Mouse (Mus musculus) neural tube, embryonic 14.5 days (tissue): Measurements from ENCODE around the gene Haao. TPM values are rescaled to one million over a fixed set of nuclear protein-coding genes. Genes with fewer than 3 reads are reported as not detected.

Source experiments
- ATAC-seq: fragments of 200-750 bp; cut with Nextera tagmentation; 2 replicates; pipeline ENCODE4 v1.8.0; 2017; ENCODE audit warnings: low read depth, mild to moderate bottlenecking, moderate TSS enrichment, moderate library complexity
- H3K27ac ChIP-seq: fragments of 300-500 bp; sonication (generic); 2 replicates; pipeline ENCODE4 v1.5.1; 2014; ENCODE audit warnings: low read depth, mild to moderate bottlenecking, control low read depth, low read length, moderate library complexity, mixed read lengths
- H3K27me3 ChIP-seq: fragments of 300-500 bp; sonication (generic); 2 replicates; pipeline ENCODE4 v1.6.1; 2014; ENCODE audit warnings: low read length; ENCODE audit not compliant: control insufficient read depth, insufficient read depth
- H3K36me3 ChIP-seq: fragments of 300-500 bp; sonication (generic); 2 replicates; pipeline ENCODE4 v1.6.1; 2014; ENCODE audit warnings: low read length, mixed read lengths; ENCODE audit not compliant: control insufficient read depth, insufficient read depth
- H3K4me1 ChIP-seq: fragments of 300-500 bp; sonication (generic); 2 replicates; pipeline ENCODE4 v1.6.1; 2014; ENCODE audit warnings: low read length; ENCODE audit not compliant: control insufficient read depth, insufficient read depth
- H3K4me2 ChIP-seq: fragments of 300-500 bp; sonication (generic); 2 replicates; pipeline ENCODE4 v1.6.1; 2014; ENCODE audit warnings: mild to moderate bottlenecking, low read depth, low read length, control low read depth
- H3K4me3 ChIP-seq: fragments of 300-500 bp; sonication (generic); 2 replicates; pipeline ENCODE4 v1.5.1; 2014; ENCODE audit warnings: low read depth, low read length, control low read depth, mixed read lengths
- H3K9ac ChIP-seq: fragments of 300-500 bp; sonication (generic); replicated peaks from 2 replicates; pipeline ENCODE4 v1.6.1; 2014; ENCODE audit warnings: low read depth, mild to moderate bottlenecking, control low read depth, low read length, mixed read lengths
- H3K9me3 ChIP-seq: fragments of 300-500 bp; sonication (generic); 2 replicates; pipeline ENCODE4 v1.6.1; 2016; ENCODE audit warnings: low read length; ENCODE audit not compliant: control insufficient read depth
- WGBS: fragments of 180-500 bp; shearing (Covaris S2); extraction: QIAGEN DNeasy Blood & Tissue Kit; methylation state at CpG from one replicate; pipeline ENCODE4 v1.1.7; 2014; 5-methylcytosine and 5-hydroxymethylcytosine counted together
- polyA plus RNA-seq: library from polyadenylated mRNA; unstranded; fragments of >200 nt; fragmentation: Nextera tagmentation; extraction: Ambion mirVana; gene quantifications from 2 replicates; pipeline ENCODE4 v1.2.1, GENCODE M21; 2014

Gene Haao
- 0.16 TPM in 1 of 2 replicates, not detected in the other for polyA plus RNA-seq

DNA sequence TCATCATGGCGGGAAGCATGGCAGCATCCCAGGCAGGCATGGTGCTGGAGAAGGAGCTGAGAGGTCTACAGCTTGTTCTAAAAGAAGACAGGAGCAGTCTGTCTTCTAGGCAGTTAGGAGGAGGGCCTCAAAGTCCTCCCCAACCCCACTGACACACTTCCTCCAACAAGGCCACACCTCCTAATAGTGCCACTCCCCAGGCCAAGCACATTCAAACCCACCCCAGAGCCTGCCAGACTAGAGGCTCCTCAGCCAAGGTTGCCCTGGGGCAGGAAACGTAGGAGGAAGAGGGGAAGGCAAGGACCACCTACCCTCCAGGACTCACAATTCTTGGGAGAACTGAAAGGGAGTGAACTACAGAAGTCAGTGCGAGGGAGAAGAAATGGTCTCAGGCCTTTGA is at the start of gene Haao:
Gene Haao (minus strand): TSS at position 149 of the 400 bp plus-strand sequence.
- H3K27me3 ChIP-seq: no peaks in the 10 kb centered on the region
- H3K4me1 ChIP-seq: 0 out of 2 replicates have a peak, but pooled peaks cover 3% of the 10 kb centered on the region
- H3K4me3 ChIP-seq: no peak within 1 kb of the TSS
- H3K4me2 ChIP-seq: no peak within 1 kb of the TSS
- no peak within 1 kb of the TSS for H3K9ac ChIP-seq
- no peaks in the 10 kb centered on the region for H3K9me3 ChIP-seq
- no peaks in the 10 kb centered on the region for H3K36me3 ChIP-seq
- H3K27ac ChIP-seq: no peak within 1 kb of the TSS
- WGBS: 86% methylated on average over 3 of the region's 3 CpGs
- no peak for ATAC-seq

DNA sequence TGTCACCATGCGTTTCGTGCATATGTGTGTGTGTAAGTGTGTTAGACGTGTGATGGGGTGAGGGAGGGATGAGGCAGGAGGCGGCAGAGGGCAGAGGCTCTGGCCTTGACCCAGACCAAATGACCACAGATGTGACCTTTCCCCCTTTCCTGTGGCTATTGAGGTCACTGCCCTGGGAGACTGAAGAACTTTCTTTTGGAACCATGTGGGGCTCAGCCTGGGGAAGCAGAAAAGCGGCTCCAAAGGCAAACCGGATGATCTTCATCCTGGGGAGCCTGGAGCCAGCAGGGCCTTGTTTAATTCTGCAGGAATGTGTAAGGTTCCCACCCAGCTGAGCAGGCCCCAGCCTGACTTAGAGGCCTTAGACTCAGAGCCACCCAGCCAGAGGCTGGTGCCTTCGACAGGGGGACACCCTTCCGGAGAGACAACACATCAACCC is 49.6 kb upstream of the Haao start:
- ATAC-seq: no peak
- Histone ChIP-seq H3K27ac (no peak overlapping the region), H3K4me2 (no peak overlapping the region), H3K27me3 (no peaks in the 10 kb centered on the region), H3K4me1 (no peaks in the 10 kb centered on the region; the same call in 1 of the 2 replicates), H3K36me3 (no peaks in the 10 kb centered on the region), H3K4me3 (no peak overlapping the region), H3K9me3 (no peaks in the 10 kb centered on the region), H3K9ac (no peak overlapping the region)
- WGBS: 66% methylated on average over 8 of the region's 8 CpGs

DNA sequence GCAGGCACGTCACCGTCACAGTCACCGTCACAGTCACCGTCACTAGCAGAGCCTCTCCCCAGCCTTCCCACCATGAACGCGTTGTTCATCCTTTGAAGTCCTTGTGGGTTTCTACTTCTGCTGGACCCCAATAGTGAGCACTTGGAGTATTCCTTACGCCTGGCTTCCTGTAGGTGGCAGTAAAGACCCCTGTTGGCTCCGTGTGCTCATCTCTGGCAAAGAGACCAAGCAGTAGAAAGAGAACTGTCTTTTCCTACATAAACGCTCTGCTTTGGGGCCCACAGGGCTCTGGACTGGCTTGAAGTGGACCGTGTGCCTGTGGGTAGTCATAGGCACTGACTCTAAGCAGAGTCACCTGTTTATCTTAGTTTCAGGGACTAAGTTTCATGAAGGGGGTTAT is 49.0 kb upstream of the Haao start:
- no peaks in the 10 kb centered on the region for H3K27me3 ChIP-seq
- H3K4me1 ChIP-seq: no peaks in the 10 kb centered on the region
- H3K27ac ChIP-seq: no peak overlapping the region
- no peak overlapping the region for H3K4me2 ChIP-seq
- no peak overlapping the region for H3K4me3 ChIP-seq
- H3K9me3 ChIP-seq: no peaks in the 10 kb centered on the region
- WGBS: 28% methylated on average over 10 of the region's 10 CpGs
- H3K36me3 ChIP-seq: no peaks in the 10 kb centered on the region
- ATAC-seq: peak; percentile 61; the same call in 1 of the 2 replicates
- H3K9ac ChIP-seq: no peak overlapping the region

DNA sequence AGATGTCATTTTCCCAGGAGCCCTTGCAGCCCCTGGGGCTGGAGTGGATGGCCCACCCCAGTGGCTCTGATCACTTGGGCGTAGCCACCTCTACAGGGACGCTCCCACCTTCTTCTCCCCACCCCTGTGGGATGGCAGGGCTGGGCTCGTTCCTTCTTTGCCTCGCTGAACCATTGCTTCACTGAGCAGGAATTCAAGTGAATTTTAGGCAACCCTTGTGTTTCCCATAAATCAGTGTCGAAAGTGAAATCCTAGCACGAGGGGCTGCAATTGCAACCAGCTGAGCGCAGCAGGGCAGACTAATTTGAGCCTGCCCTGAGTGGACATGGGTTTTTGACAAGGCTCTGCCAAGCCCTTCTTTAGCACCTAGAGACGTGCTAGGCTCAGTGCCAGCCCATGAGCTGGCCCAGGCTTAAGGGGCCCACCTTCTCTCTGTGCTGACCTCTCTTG is 47.6 kb upstream of the Haao start:
- Histone ChIP-seq H3K27me3 (no peaks in the 10 kb centered on the region), H3K4me2 (no peak overlapping the region), H3K27ac (no peak overlapping the region), H3K4me3 (no peak overlapping the region), H3K4me1 (peaks cover 4% of the 10 kb centered on the region; the same call in 1 of the 2 replicates), H3K9me3 (no peaks in the 10 kb centered on the region), H3K9ac (no peak overlapping the region), H3K36me3 (no peaks in the 10 kb centered on the region)
- ATAC-seq: no peak
- WGBS: 40% methylated on average over 8 of the region's 8 CpGs

DNA sequence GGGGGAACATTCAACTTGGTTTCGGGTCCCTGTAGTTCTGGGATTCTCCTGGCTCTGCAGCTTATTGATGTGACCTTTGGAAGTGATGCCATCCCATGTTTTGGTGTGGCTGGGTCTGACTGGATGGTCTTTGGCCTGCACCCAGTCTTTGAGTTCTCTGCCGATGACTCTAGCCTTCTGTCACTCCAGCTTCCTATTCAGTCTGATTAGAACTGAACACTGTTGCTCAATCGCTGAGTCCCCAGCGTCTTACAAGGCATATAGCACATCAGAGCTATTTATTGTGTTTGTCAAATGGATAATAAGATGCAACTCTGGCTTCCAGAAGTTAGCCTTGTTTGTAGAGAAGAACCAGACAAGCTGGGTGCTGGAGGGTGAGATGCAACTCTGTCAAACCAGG is 45.4 kb upstream of the Haao start:
- Histone ChIP-seq H3K27me3 (no peaks in the 10 kb centered on the region), H3K4me2 (no peak overlapping the region), H3K36me3 (no peaks in the 10 kb centered on the region), H3K4me3 (no peak overlapping the region), H3K9me3 (no peaks in the 10 kb centered on the region), H3K4me1 (peaks cover 14% of the 10 kb centered on the region; the same call in 1 of the 2 replicates), H3K27ac (no peak overlapping the region), H3K9ac (no peak overlapping the region)
- WGBS: 91% methylated on average over 4 of the region's 4 CpGs
- no peak for ATAC-seq

DNA sequence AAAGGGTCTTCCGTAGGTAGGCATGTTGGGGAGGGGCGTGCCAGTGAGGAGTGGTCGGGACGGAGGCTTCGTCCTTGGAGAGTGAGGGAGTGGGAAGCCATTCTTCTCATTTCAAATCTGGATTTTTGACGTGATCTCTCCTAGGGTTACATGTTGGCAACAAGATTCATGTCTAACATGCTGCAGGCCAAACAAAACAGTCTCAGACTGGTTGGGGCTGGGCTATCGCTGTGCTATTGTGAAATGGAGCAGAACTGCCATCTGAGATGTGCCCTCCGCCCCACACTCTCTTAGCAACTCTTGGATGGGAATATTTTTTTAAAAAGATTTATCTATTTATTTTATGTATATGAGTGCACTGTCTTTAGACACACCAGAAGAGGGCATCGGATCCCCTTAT is 44.1 kb upstream of the Haao start:
- Histone ChIP-seq H3K27me3 (no peaks in the 10 kb centered on the region), H3K9ac (no peak overlapping the region), H3K9me3 (no peaks in the 10 kb centered on the region), H3K4me1 (peaks cover 14% of the 10 kb centered on the region; the same call in 1 of the 2 replicates), H3K27ac (no peak overlapping the region), H3K36me3 (no peaks in the 10 kb centered on the region), H3K4me3 (no peak overlapping the region), H3K4me2 (no peak overlapping the region)
- 75% methylated on average over 9 of the region's 9 CpGs for whole genome bisulfite sequencing
- ATAC-seq: no peak

DNA sequence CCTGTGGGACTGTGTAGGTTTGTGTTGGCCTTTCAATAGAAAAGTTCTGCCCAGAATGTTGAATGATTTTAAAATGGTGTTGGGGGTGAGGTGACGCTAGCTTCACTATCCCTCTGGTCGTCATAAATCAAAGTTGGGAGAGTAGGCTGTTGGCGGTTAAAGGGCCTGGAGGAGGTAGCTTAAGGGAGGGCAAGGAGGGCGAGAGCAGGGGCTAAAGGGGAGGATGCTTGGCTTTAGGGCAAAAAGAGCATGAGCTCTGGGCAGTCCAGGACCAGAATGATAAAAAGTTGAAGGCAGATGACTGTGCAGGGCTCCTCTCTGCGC is 42.6 kb upstream of the Haao start:
- peak overlapping the region; percentile 69 for H3K27ac ChIP-seq
- H3K9me3 ChIP-seq: no peaks in the 10 kb centered on the region
- H3K36me3 ChIP-seq: no peaks in the 10 kb centered on the region
- no peak overlapping the region for H3K9ac ChIP-seq
- 0 out of 2 replicates have a peak, but pooled peaks have one; percentile 9 for ATAC-seq
- no peaks in the 10 kb centered on the region for H3K27me3 ChIP-seq
- H3K4me2 ChIP-seq: no peak overlapping the region
- H3K4me3 ChIP-seq: no peak overlapping the region
- peaks cover 14% of the 10 kb centered on the region; the same call in 1 of the 2 replicates for H3K4me1 ChIP-seq
- 44% methylated on average over 5 of the region's 5 CpGs for WGBS

DNA sequence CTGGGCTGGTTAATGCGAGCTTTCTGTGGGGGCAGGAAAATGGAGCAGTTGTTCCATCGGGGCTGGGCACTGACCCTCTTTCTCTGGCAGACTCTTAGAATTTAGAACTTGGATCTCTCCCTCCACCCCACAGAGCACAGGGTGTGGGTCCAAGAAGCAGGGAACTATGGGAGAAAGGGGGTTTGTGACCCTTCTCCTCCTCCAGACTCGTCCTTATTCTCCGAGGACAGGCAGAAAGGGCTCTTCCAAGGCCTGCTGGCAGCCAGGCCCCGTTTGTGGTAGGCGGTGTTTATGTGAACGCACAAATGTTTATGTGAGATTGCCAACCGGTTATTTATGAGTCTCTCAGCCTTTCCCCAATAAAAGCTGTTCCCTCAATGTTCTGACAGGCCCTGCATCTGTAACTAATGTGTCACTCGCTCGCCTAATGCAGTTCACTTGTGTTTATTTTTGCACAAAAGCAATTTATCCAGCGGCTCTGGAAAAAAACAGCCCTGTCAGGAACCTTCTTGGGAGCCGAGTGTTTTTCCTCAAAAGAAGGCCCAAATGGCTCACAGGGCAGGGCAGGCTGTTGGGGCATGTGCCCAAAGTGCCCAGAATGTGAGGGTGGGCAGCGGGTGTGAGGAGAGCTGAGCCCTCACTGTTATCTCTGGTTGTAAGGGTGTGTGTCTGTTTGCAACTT is 42.1 kb upstream of the Haao start:
- Histone ChIP-seq H3K9ac (no peak overlapping the region), H3K9me3 (no peaks in the 10 kb centered on the region), H3K27ac (peak overlapping the region; percentile 69), H3K4me1 (peaks cover 14% of the 10 kb centered on the region; the same call in 1 of the 2 replicates), H3K4me2 (no peak overlapping the region), H3K27me3 (no peaks in the 10 kb centered on the region), H3K36me3 (no peaks in the 10 kb centered on the region), H3K4me3 (no peak overlapping the region)
- ATAC-seq: peak; percentile 87
- WGBS: 26% methylated on average over 13 of the region's 13 CpGs

DNA sequence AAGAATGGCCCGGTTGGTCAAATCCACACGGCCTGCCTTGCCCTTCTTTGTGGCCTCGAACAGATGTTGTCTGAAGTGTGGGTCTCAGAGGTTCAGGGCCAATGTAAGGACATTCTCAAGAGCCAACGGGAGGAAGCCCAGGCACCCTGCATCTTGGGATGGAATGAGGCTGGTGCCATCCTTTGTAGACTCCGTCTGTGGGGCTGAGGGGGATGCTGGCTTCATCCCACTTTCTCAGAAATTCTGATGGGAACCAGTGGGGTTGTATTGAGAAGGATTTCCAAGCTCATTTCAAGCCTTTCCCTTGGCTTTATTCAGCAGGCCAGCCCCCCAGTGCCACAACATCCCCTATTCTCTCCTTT is 41.5 kb upstream of the Haao start:
- WGBS: 84% methylated on average over 5 of the region's 5 CpGs
- no peak overlapping the region for H3K9ac ChIP-seq
- peak overlapping the region; percentile 69 for H3K27ac ChIP-seq
- H3K27me3 ChIP-seq: no peaks in the 10 kb centered on the region
- no peak overlapping the region for H3K4me3 ChIP-seq
- no peak; the same call in 1 of the 2 replicates for ATAC-seq
- no peak overlapping the region for H3K4me2 ChIP-seq
- H3K9me3 ChIP-seq: no peaks in the 10 kb centered on the region
- H3K36me3 ChIP-seq: no peaks in the 10 kb centered on the region
- H3K4me1 ChIP-seq: peaks cover 14% of the 10 kb centered on the region; the same call in 1 of the 2 replicates
